Mouse (Mus musculus) embryonic facial prominence, embryonic 12.5 days (tissue): ENCODE measurements around the gene Plch1. TPM values are rescaled to one million over a fixed set of nuclear protein-coding genes. Genes with fewer than 3 reads are reported as not detected.

Experiments used
- ATAC-seq: fragments of 200-750 bp; cut with Nextera tagmentation; 2 replicates; pipeline ENCODE4 v1.8.0; 2017; ENCODE audit not compliant: insufficient number of reproducible peaks, insufficient read depth, low FRiP score, low TSS enrichment
- H3K27ac ChIP-seq: fragments of 300-500 bp; sonication (generic); 2 replicates; pipeline ENCODE4 v1.5.1; 2016; ENCODE audit warnings: mild to moderate bottlenecking
- H3K27me3 ChIP-seq: fragments of 300-500 bp; sonication (generic); 2 replicates; pipeline ENCODE4 v1.6.1; 2016; ENCODE audit warnings: mild to moderate bottlenecking, moderate library complexity
- H3K36me3 ChIP-seq: fragments of 300-500 bp; sonication (generic); 2 replicates; pipeline ENCODE4 v1.6.1; 2016; ENCODE audit warnings: mild to moderate bottlenecking
- H3K4me1 ChIP-seq: fragments of 300-500 bp; sonication (generic); 2 replicates; pipeline ENCODE4 v1.6.1; 2016
- H3K4me2 ChIP-seq: fragments of 300-500 bp; sonication (generic); replicated peaks from 2 replicates; pipeline ENCODE4 v1.6.1; 2016; ENCODE audit warnings: mild to moderate bottlenecking, moderate library complexity
- H3K4me3 ChIP-seq: fragments of 300-500 bp; sonication (generic); 2 replicates; pipeline ENCODE4 v1.5.1; 2016; ENCODE audit warnings: mild to moderate bottlenecking
- H3K9ac ChIP-seq: fragments of 300-500 bp; sonication (generic); 2 replicates; pipeline ENCODE4 v1.6.1; 2016; ENCODE audit warnings: mild to moderate bottlenecking, moderate library complexity
- H3K9me3 ChIP-seq: fragments of 300-500 bp; sonication (generic); 2 replicates; pipeline ENCODE4 v1.6.1; 2016; ENCODE audit warnings: mild to moderate bottlenecking, moderate library complexity
- WGBS: fragments of 180-500 bp; shearing (Covaris S2); methylation state at CpG from one replicate; pipeline ENCODE4 v1.1.7; 2016; 5-methylcytosine and 5-hydroxymethylcytosine counted together
- polyA plus RNA-seq: library from polyadenylated mRNA; unstranded; fragments of >200 nt; fragmentation: Nextera tagmentation; extraction: Ambion mirVana; gene quantifications from 2 replicates; pipeline ENCODE4 v1.2.1, GENCODE M21; 2016

The Plch1 gene
- polyA plus RNA-seq, 1 experiment from 2014 or later, result 8.4 TPM

DNA sequence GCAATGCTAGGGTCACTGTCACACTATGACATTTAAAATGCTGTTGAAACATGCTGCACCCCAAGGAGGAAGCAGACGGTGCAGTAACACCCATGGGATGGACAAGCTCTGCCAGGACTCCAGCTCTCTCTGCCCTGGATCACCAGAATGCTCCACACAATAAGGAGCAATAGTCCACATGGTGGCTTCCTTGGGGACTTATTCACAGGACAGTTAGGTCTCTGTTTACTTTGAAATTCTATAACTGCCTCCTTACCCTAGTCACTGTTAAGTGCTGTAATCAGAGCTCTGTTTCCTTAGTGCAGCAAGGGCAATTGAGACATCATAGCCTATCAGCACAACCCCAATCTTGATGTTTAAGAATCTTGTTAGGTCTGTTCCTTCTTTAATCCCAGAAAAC, 92.4 kb downstream of the Plch1 start:
- no peaks in the 10 kb centered on the region for H3K36me3 ChIP-seq
- H3K9ac ChIP-seq, result no peak overlapping the region
- H3K9me3 ChIP-seq, result no peaks in the 10 kb centered on the region
- WGBS, result 59% methylated on average over 1 of the region's 1 CpGs
- no peak for ATAC-seq
- H3K4me3 ChIP-seq, result no peak overlapping the region
- no peak overlapping the region for H3K27ac ChIP-seq
- no peaks in the 10 kb centered on the region for H3K27me3 ChIP-seq
- H3K4me2 ChIP-seq, result no peak overlapping the region
- H3K4me1 ChIP-seq, result no peaks in the 10 kb centered on the region

DNA sequence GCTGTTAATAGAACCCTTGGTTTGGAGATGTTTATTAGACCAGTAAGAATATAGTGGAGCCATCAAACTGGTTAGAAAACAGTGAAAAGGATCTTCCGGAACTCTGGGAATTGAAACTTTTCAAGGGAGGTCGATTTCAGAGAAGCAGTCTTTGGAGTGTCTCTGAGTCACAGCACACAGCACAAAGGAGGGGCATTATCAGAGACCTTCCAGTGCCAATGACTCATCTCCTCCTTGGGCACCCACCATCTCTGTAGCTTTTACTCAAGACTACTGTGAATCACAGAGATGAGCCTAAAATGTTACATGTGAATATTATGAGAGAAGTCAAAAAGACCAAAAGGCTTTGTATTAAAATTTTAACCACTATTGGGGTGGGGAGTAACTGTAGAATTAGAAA, 93.8 kb downstream of the Plch1 start:
- 93% methylated on average over 2 of the region's 2 CpGs for WGBS
- Histone ChIP-seq H3K4me3 (no peak overlapping the region), H3K4me1 (no peaks in the 10 kb centered on the region), H3K9me3 (no peaks in the 10 kb centered on the region), H3K4me2 (no peak overlapping the region), H3K36me3 (no peaks in the 10 kb centered on the region), H3K27ac (no peak overlapping the region), H3K9ac (no peak overlapping the region), H3K27me3 (no peaks in the 10 kb centered on the region)
- no peak for ATAC-seq

DNA sequence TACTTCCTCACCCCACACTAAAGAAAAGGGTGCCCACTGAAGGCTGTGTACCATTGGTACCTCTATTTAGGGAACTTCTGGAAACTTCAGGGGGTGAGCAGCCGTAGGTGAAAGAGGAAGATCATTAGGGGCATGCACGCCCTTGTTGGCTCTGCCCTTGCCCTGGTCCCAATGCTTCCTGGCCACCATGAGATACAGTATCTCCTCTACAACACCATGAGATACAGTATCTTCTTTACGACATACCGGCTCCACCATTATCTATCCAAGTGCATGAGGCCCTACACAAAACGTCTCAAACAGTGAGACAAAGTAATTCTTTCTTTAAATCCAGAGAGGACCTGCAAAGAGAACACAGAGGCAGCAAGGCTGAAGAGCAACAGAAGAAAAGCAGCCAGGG, 98.6 kb downstream of the Plch1 start:
- ATAC-seq, result no peak
- H3K27ac ChIP-seq, result no peak overlapping the region
- H3K4me3 ChIP-seq, result no peak overlapping the region
- no peak overlapping the region for H3K4me2 ChIP-seq
- H3K4me1 ChIP-seq, result peaks cover 3% of the 10 kb centered on the region; the same call in 1 of the 2 replicates
- no peaks in the 10 kb centered on the region for H3K27me3 ChIP-seq
- 89% methylated on average over 5 of the region's 5 CpGs for WGBS
- H3K36me3 ChIP-seq, result no peaks in the 10 kb centered on the region
- no peak overlapping the region for H3K9ac ChIP-seq
- no peaks in the 10 kb centered on the region for H3K9me3 ChIP-seq

DNA sequence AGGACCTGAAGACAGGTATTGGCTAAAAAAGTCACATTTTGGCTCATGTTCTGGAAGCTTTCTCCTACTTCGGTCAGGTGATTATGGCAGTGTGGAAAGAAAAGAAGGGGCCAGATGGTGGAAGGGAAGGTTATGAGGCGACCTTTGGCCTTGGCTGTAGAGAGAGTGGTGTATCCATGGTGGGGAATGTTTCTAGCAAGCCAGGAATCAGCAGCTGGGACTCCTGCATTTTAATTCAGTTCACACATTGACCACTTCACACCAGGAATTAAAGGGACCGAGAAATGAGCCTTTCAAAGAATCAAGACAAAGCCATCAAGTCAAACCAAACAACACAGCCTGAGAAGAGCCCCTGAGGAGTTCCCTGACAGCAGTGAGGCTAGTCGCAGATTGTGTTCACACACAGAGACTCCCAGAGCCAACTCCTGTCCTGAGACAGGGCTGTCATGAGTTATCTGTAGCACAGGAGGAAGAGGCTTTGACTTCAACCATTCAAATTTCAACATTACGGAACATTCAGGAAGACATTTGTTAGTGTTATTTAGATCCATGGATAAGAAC, 112.4 kb downstream of the Plch1 start:
- no peak overlapping the region for H3K4me2 ChIP-seq
- 74% methylated on average over 5 of the region's 5 CpGs for WGBS
- H3K4me3 ChIP-seq, result no peak overlapping the region
- H3K27me3 ChIP-seq, result no peaks in the 10 kb centered on the region
- H3K9ac ChIP-seq, result no peak overlapping the region
- no peaks in the 10 kb centered on the region for H3K36me3 ChIP-seq
- H3K4me1 ChIP-seq, result no peaks in the 10 kb centered on the region
- H3K27ac ChIP-seq, result no peak overlapping the region
- no peaks in the 10 kb centered on the region for H3K9me3 ChIP-seq
- ATAC-seq, result no peak

DNA sequence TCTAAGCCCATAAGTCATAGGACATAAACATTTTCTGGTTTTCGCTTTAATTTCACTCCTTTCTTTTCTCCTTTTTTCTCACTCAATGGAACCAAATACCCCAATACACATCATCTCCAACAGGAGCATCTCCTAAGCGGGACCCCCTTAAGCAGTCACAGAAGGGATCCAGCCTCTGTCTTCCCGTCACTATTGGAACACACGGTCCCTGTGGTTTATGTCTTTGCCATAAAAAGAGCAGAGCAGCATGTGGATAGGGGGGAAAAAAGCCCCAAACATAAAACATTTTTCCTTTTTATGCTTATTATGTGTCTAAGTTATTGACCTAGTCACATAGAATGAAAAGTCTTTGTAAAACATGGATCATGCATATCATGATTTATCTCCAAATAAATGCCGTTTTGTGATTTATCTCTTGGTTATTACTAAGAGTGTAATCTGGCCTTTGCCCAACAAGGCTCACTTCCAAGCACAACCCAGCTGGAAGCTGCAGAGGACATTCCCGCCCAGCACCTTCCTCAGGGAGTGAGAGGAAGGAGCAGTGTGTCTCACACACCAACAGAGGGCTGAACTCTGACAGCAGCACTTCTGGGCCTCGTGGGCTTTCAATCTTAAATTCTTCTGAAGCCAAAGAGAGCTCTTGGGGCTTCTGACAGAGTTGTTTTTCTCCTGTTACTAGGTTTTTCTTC, 126.5 kb downstream of the Plch1 start:
- WGBS, result 84% methylated on average over 7 of the region's 7 CpGs
- H3K4me2 ChIP-seq, result no peak overlapping the region
- ATAC-seq, result no peak

DNA sequence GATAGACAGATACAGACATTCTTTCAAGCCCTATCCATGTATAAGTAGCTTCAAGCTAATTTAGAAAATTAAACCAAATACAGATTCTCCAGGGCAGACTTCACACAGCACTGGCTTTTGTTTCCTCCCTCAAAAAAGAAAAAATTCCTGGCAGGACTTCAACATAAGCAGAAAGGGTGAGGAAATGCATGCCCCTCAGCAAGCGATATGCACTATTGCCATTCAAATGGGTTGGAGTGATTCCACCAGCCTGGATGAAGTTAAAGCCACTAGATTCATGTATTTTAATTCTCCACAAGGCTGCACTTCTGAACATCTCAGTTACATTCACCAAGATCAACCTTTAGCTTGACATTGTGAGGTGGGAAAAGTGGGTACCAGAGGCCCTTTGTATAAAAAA, 138.5 kb downstream of the Plch1 start:
- H3K9me3 ChIP-seq, result no peaks in the 10 kb centered on the region
- no peak overlapping the region for H3K4me3 ChIP-seq
- H3K36me3 ChIP-seq, result no peaks in the 10 kb centered on the region
- H3K27ac ChIP-seq, result no peak overlapping the region
- H3K4me1 ChIP-seq, result no peaks in the 10 kb centered on the region
- ATAC-seq, result no peak
- H3K9ac ChIP-seq, result no peak overlapping the region
- WGBS, result 59% methylated on average over 1 of the region's 1 CpGs
- H3K4me2 ChIP-seq, result no peak overlapping the region
- H3K27me3 ChIP-seq, result no peaks in the 10 kb centered on the region

More for the DNA sequence above, 126.5 kb downstream of the Plch1 start:
- Histone ChIP-seq H3K27ac (no peak overlapping the region), H3K9ac (no peak overlapping the region), H3K4me1 (no peaks in the 10 kb centered on the region), H3K27me3 (no peaks in the 10 kb centered on the region), H3K4me3 (no peak overlapping the region), H3K36me3 (no peaks in the 10 kb centered on the region), H3K9me3 (no peaks in the 10 kb centered on the region)

DNA sequence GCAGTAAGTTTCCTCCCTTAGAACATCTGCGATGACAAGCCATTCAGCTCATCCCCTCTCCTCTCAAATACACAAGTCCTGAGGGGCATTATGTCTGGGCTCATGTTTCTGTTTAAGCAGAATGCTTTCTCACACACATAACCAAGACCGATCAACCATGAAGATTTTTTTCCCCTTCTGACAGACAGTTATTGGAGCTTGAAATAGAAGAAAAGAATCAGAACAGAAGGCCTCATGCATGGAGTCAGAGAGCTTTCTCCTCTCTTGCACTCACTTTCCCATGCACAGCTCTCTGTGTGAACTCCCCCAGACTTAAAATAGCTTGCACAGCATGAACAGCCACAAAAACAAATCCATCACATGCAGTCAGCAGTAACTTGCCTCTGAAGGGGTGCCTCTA, 159.2 kb downstream of the Plch1 start:
- no peak overlapping the region for H3K4me3 ChIP-seq
- 46% methylated on average over 2 of the region's 2 CpGs for WGBS
- H3K9ac ChIP-seq, result no peak overlapping the region
- no peaks in the 10 kb centered on the region for H3K27me3 ChIP-seq
- no peak overlapping the region for H3K27ac ChIP-seq
- 0 out of 2 replicates have a peak, but pooled peaks have one; percentile 41 for ATAC-seq
- no peaks in the 10 kb centered on the region for H3K36me3 ChIP-seq
- H3K4me2 ChIP-seq, result no peak overlapping the region
- H3K4me1 ChIP-seq, result no peaks in the 10 kb centered on the region
- no peaks in the 10 kb centered on the region for H3K9me3 ChIP-seq

DNA sequence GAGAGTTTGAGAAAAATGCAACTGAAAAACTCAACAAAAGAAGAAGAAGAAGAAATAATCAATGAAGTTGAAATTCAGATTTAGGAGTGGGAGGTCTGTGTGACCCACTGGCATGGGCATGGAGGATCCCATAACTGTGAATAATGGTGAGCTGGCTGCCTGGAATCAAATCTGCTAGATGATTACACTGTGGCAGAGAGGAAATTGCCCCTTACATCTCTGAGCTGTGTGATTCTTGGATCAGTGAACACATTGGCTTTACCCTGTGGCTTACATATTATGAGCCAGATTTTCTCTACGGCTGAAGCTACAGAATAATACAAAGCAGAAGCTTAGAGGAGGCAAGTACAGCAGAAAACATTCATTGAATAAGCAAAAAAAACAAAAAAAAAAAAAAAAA, 170.9 kb downstream of the Plch1 start:
- Histone ChIP-seq H3K36me3 (no peaks in the 10 kb centered on the region), H3K4me3 (no peak overlapping the region), H3K27me3 (no peaks in the 10 kb centered on the region), H3K9ac (no peak overlapping the region), H3K9me3 (no peaks in the 10 kb centered on the region), H3K4me2 (no peak overlapping the region), H3K4me1 (no peaks in the 10 kb centered on the region), H3K27ac (no peak overlapping the region)
- 70% methylated on average over 1 of the region's 1 CpGs for WGBS
- no peak for ATAC-seq

DNA sequence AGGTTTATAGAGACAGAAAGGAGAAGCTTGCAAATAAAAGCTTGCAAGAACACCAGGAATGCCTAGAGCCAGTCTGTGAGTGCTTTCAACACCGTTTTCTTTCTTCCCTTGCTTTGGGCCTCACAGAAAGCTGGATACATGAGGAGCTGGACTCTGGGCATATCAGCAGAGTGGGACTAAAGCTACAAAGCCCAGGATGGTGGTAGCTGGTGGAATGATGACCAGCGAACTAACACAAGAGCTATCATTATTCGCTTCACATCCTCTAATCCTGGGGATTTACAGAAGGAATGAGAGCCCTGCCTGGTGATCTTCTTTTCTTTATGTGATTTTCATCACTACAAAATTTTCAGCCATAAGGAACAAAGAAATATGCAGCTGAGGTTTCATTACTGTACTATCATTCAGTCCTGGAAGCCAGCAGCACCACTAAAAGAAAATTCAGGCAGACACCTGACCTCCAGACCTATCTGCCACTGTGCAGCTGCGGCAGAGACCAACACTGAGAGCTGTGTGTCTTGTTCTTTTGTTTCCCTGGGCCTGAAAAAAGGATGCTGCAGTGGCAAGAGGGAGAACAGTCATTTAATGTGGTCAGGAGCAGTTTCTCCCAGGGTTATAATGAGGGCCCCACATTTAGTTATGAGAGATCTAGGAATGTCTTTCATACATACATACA, 172.5 kb downstream of the Plch1 start:
- WGBS, result 65% methylated on average over 4 of the region's 4 CpGs

DNA sequence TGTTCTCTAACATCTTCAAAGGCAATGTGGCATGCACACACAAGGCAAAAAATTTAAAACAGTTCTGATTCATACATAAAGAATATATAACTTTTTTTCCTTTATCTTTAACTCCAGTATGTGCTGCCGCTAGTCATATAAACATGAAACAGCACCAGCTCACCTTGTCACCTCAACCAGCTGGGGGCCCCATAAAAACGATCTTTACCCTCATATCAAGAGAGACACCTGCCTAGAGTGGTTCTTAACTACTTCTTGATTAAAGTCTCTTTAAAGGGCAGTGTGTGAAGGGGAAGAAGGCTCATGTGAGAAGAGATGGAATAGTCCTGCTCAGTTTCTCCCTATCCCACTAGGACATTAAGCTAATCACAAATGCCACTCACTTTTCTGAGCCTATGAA, 205.6 kb downstream of the Plch1 start:
- no peaks in the 10 kb centered on the region for H3K4me1 ChIP-seq
- no peak overlapping the region for H3K27ac ChIP-seq
- no peaks in the 10 kb centered on the region for H3K27me3 ChIP-seq
- H3K9me3 ChIP-seq, result no peaks in the 10 kb centered on the region
- no peak overlapping the region for H3K4me2 ChIP-seq
- no peaks in the 10 kb centered on the region for H3K36me3 ChIP-seq
- no peak overlapping the region for H3K9ac ChIP-seq
- no peak overlapping the region for H3K4me3 ChIP-seq
- no peak for ATAC-seq
- WGBS, result 84% methylated on average over 2 of the region's 2 CpGs

More for the DNA sequence above, 172.5 kb downstream of the Plch1 start:
- no peaks in the 10 kb centered on the region for H3K36me3 ChIP-seq
- H3K4me2 ChIP-seq, result no peak overlapping the region
- H3K9me3 ChIP-seq, result no peaks in the 10 kb centered on the region
- H3K27me3 ChIP-seq, result no peaks in the 10 kb centered on the region
- no peak for ATAC-seq
- no peak overlapping the region for H3K4me3 ChIP-seq
- no peak overlapping the region for H3K27ac ChIP-seq
- no peak overlapping the region for H3K9ac ChIP-seq
- no peaks in the 10 kb centered on the region for H3K4me1 ChIP-seq

DNA sequence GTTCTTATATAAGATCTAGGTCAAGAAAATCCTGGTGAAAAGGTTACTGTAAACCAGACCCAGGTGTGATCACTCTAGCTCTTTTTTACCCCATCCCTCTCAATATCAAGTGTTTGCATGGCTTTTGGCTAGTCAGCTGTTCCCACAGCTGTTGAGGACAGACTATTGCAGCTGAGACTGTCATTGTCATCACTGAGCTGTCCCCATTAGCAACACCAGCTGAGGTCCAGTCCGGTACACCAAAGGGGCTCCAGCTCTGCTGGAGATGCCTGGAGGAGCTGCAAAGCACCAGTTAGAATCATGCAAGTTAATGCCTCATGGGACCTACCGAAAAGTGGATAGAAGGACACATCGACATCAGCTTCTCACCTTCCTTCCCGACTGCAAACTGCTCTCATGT, 206.5 kb downstream of the Plch1 start:
- 86% methylated on average over 4 of the region's 4 CpGs for WGBS
- Histone ChIP-seq H3K4me3 (no peak overlapping the region), H3K4me1 (no peaks in the 10 kb centered on the region), H3K27ac (no peak overlapping the region), H3K36me3 (no peaks in the 10 kb centered on the region), H3K4me2 (no peak overlapping the region), H3K27me3 (no peaks in the 10 kb centered on the region), H3K9ac (no peak overlapping the region), H3K9me3 (no peaks in the 10 kb centered on the region)
- ATAC-seq, result no peak

DNA sequence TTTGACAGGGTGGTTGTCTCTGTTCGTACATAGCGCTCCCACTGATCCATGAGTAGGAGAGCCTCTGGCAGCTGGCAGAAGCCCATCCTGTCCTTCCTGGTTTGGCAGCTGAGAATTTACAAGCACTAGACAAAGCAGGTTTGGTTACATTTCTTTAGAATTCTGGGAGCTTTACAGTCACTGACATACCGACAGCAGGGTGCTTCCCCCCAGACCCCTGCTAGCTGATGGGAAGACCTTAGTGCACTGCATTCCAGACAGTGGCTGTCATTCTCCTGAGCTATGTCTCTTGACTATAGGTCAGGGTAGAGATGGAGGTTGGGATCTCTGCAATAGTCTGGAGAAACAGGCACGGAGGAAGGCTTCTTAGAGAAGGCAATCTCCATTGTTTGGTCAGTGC, 230.5 kb downstream of the Plch1 start:
- Histone ChIP-seq H3K4me1 (no peaks in the 10 kb centered on the region), H3K9me3 (no peaks in the 10 kb centered on the region), H3K4me2 (no peak overlapping the region), H3K27me3 (no peaks in the 10 kb centered on the region), H3K4me3 (no peak overlapping the region), H3K9ac (no peak overlapping the region), H3K27ac (no peak overlapping the region), H3K36me3 (no peaks in the 10 kb centered on the region)
- no peak for ATAC-seq
- WGBS, result 52% methylated on average over 4 of the region's 4 CpGs
